Mouse (Mus musculus): ENCODE measurements around the gene Jph2. TPM values are rescaled to one million over a fixed set of nuclear protein-coding genes. Genes with fewer than 3 reads are reported as not detected.

Jph2 gene
- polyA plus RNA-seq, 1 experiment = 38.4 TPM

GRCm38 (mm10) chr2:163428346-163429011, 30.7 kb upstream of the Jph2 start:
- TF ChIP-seq POLR2A (IDR thresholded peaks at IDR 0.05; ENCODE audit: borderline replicate concordance, extremely low read depth, low read depth, low read length) = no peak
- TF ChIP-seq CTCF (IDR thresholded peaks at IDR 0.05; ENCODE audit: insufficient read depth, low read length) = no peak
- DNase-seq = no peak
- no peak overlapping the region for H3K4me3 ChIP-seq (replicated peaks; ENCODE audit: extremely low read depth, low read depth, low read length)
- 32% methylated on average over 4 of the region's 4 CpGs for WGBS
- no peaks in the 10 kb centered on the region for H3K4me1 ChIP-seq (ENCODE audit: control insufficient read depth, insufficient read depth, low read length)

DNA sequence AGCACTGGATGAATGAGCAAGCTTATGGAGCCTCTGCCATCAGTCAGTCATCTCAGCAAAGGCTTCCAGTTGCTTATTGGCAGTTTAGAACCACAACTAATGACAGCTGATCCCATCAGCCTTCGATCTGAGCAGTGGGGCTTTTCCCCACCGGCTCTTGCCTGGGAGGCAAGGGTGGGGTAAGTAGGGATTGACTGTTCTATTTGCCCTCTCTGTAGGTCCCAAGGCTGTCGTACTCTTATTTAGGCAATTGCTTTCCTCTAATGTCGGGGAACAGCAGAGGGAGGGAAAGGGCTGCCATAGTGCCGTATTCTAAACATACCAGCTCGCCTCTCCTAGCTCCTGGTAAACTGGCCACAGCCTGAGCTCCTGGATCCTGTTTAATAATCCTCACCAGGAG, 26.8 kb upstream of the Jph2 start, which contains the start of gene Oser1:
Gene Oser1 (minus strand): TSS at position 101 of the 400 bp plus-strand sequence.
- no peak within 1 kb of the TSS for H3K4me3 ChIP-seq (replicated peaks; ENCODE audit: extremely low read depth, low read depth, low read length)
- no peak for TF ChIP-seq POLR2A (IDR thresholded peaks at IDR 0.05; ENCODE audit: borderline replicate concordance, extremely low read depth, low read depth, low read length)
- TF ChIP-seq CTCF (IDR thresholded peaks at IDR 0.05; ENCODE audit: insufficient read depth, low read length) = no peak
- WGBS = 78% methylated on average over 6 of the region's 6 CpGs

GRCm38 (mm10) chr2:163422895-163423660, 25.3 kb upstream of the Jph2 start:
- TF ChIP-seq CTCF (IDR thresholded peaks at IDR 0.05; ENCODE audit: insufficient read depth, low read length) = no peak
- TF ChIP-seq POLR2A (IDR thresholded peaks at IDR 0.05; ENCODE audit: borderline replicate concordance, extremely low read depth, low read depth, low read length) = no peak
- Histone ChIP-seq H3K4me3 (replicated peaks; ENCODE audit: extremely low read depth, low read depth, low read length) (no peak overlapping the region), H3K4me1 (ENCODE audit: control insufficient read depth, insufficient read depth, low read length) (peaks cover 8% of the 10 kb centered on the region)
- WGBS = 55% methylated on average over 9 of the region's 9 CpGs
- no peak for DNase-seq

More for the DNA sequence above, 26.8 kb upstream of the Jph2 start, which contains the start of gene Oser1:
- no peak for DNase-seq
- H3K4me1 ChIP-seq (ENCODE audit: control insufficient read depth, insufficient read depth, low read length) = peaks cover 5% of the 10 kb centered on the region

DNA sequence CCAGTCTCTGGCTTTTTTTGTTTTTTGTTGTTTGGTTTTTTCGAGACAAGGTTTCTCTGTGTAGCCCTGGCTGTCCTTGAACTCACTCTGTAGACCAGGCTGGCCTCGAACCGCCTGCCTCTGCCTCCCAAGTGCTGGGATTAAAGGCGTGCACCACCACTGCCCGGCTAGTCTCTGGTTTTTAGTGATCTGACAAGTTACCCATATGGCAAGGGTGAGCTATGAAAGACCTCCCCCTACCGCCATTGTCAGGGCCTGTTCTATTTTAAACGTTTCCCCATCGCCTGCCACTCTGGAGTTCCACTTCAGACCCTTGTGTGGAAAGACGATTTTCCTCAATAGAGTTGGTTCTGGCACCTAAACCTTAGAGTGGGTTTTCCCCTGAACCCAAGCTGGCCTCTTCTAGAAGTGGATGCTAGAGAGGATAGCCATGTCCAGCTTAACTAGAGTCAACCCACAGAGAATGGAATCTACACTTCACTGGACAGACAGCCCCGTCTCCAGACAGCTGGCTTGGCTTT, 22.6 kb upstream of the Jph2 start:
- 6% methylated on average over 10 of the region's 10 CpGs for WGBS
- TF ChIP-seq POLR2A (IDR thresholded peaks at IDR 0.05; ENCODE audit: borderline replicate concordance, extremely low read depth, low read depth, low read length) (no peak), CTCF (IDR thresholded peaks at IDR 0.05; ENCODE audit: insufficient read depth, low read length) (no peak)
- no peak for DNase-seq
- H3K4me1 ChIP-seq (ENCODE audit: control insufficient read depth, insufficient read depth, low read length) = peaks cover 17% of the 10 kb centered on the region
- peak overlapping the region; percentile 77 for H3K4me3 ChIP-seq (replicated peaks; ENCODE audit: extremely low read depth, low read depth, low read length)

GRCm38 (mm10) chr2:163419346-163420045, 21.7 kb upstream of the Jph2 start:
- WGBS = under 1% methylated on average over 71 of the region's 71 CpGs
- TF ChIP-seq CTCF (IDR thresholded peaks at IDR 0.05; ENCODE audit: insufficient read depth, low read length) (no peak), POLR2A (IDR thresholded peaks at IDR 0.05; ENCODE audit: borderline replicate concordance, extremely low read depth, low read depth, low read length) (peak; percentile 98)
- H3K4me3 ChIP-seq (replicated peaks; ENCODE audit: extremely low read depth, low read depth, low read length) = peak overlapping the region; percentile 96
- peaks cover 17% of the 10 kb centered on the region for H3K4me1 ChIP-seq (ENCODE audit: control insufficient read depth, insufficient read depth, low read length)
- peak; percentile 99 for DNase-seq

DNA sequence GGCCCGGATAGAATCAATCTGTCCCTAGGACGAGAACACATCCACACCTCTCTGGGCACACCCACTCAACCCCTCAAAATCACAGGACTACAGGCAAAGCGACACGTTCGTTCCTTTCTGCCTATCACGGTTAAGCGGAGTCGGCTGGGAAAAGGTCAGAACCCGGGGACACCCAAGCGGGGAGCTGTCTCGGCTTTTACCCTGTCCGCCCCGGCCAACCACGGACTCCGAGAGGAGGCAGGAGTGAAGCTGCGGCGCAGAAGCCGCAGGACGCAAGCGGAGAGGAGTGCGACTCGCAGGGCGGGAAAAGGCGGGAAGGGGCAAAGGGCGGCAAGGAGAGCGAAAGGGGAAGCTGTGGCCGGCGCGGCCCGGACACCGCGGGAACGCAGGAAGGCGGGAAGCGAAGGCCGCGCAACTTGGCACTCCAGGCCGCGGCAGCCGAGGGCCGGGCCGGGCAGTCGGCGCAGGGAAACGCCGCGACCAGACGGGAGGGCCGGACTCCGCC, 21.1 kb upstream of the Jph2 start:
- no peak for DNase-seq
- WGBS = under 1% methylated on average over 42 of the region's 50 CpGs
- TF ChIP-seq POLR2A (IDR thresholded peaks at IDR 0.05; ENCODE audit: borderline replicate concordance, extremely low read depth, low read depth, low read length) = no peak
- TF ChIP-seq CTCF (IDR thresholded peaks at IDR 0.05; ENCODE audit: insufficient read depth, low read length) = no peak
- H3K4me3 ChIP-seq (replicated peaks; ENCODE audit: extremely low read depth, low read depth, low read length) = peak overlapping the region; percentile 96
- H3K4me1 ChIP-seq (ENCODE audit: control insufficient read depth, insufficient read depth, low read length) = peaks cover 17% of the 10 kb centered on the region

- Histone ChIP-seq H3K4me1 (ENCODE audit: control insufficient read depth, insufficient read depth, low read length) (peaks cover 16% of the 10 kb centered on the region), H3K4me3 (replicated peaks; ENCODE audit: extremely low read depth, low read depth, low read length) (peak overlapping the region; percentile 37)
- no peak for DNase-seq
- TF ChIP-seq CTCF (IDR thresholded peaks at IDR 0.05; ENCODE audit: insufficient read depth, low read length) (no peak), POLR2A (IDR thresholded peaks at IDR 0.05; ENCODE audit: borderline replicate concordance, extremely low read depth, low read depth, low read length) (no peak)
Observed at GRCm38 (mm10) chr2:163417830-163418229, 20.0 kb upstream of the Jph2 start.

DNA sequence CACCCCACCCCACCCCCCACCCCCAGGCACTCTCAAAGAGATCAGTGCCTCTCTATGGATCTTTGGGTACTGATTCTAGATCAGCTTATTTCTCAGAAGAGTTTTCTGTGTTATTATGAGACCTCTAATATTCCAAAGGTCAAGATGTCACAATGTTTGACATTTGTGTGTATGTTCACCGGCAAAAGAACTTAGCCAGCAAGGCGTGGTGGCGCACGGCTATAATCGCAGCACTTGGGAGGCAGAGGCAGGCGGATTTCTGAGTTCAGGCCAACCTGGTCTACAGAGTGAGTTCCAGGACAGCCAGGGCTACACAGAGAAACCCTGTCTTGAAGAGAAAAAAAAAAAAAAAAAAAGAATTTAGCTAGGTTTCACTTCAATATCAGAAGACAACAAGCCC, 19.2 kb upstream of the Jph2 start:
- no peak for DNase-seq
- 83% methylated on average over 6 of the region's 6 CpGs for WGBS
- TF ChIP-seq CTCF (IDR thresholded peaks at IDR 0.05; ENCODE audit: insufficient read depth, low read length) = no peak
- no peak for TF ChIP-seq POLR2A (IDR thresholded peaks at IDR 0.05; ENCODE audit: borderline replicate concordance, extremely low read depth, low read depth, low read length)

More for the DNA sequence above, 19.2 kb upstream of the Jph2 start:
- Histone ChIP-seq H3K4me3 (replicated peaks; ENCODE audit: extremely low read depth, low read depth, low read length) (no peak overlapping the region), H3K4me1 (ENCODE audit: control insufficient read depth, insufficient read depth, low read length) (peaks cover 14% of the 10 kb centered on the region)

Data from lung, adult 2 months (tissue).